Mouse (Mus musculus) A20 (cell line): ENCODE results near the gene Fbxo6.

Source experiments
- DNase-seq: peaks from one replicate; pipeline ENCODE4 v3.0.0-alpha.2; 2011; ENCODE audit warnings: low read depth, low spot score

The Fbxo6 gene

DNA sequence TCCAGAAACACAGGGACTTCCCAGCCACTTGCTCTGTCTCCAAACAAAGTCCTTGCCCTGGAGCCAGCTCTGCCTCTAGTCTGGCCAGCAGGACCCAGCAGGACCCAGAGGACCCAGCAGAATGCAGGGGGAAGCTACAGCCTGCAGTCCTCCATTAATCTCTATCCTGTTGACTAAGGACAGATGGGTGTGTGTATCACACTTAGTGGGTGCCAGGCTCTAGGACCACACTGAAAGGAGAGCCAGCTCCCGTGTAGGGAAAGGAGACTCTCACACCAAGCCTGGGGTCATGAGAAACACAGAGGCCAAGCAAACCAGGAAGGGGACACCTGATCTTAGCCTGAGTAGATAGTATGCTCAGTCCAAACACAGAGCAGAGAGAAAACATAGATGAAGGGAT is 23.7 kb downstream of the Fbxo6 start:
- no peak for DNase-seq

DNA sequence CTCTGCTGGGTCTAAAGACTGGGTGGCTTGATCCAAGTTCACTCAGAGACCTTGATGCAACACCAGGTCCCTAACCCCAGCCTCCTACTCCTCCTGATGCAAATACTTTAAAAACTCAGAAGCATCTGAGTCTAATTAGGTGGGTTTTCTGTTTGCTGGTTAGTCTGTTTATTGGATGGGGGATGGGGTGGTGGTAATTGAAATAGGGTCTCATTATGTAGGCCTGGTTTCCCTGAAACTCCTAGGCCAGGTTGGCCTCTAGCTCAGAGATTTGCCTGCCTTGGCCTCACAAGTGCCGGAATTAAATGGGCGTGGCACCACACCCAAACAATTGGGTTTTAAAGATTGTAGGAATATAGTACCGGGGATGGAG is 29.3 kb downstream of the Fbxo6 start:
- no peak for DNase-seq

DNA sequence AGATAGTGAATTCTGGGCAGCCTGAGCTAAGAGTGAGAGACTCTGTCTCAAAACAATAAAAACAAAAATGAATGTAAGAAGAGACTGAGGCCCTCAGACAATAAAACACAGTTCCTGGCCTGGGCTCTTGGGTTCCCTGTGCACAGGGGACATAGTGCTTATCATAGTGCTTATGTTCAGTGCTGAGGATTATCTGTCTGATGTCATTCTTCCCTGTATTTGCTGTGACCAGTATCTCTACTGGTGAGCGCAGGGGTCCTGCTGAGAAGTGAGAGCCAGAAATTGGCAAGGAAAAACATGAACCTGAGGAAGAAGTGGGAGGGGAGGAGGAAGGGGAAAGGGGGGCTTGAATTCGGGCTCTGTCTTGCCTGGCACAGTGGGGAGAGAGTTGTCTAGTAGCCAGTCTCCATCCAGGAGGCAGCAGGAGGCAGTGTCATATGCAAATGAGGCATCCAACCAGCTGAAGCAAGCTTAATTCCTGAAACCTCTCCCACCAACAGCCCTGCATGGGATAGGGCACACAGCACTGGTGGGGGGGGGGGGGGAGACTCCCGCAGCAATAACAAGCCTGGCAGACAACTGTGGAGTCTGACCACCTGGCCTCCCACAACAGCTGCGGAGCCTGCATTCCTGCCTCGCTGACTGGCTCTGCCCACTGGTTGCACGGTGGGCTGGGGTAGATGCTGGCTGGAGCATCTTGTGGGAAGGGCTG is 29.8 kb downstream of the Fbxo6 start:
- no peak for DNase-seq

DNA sequence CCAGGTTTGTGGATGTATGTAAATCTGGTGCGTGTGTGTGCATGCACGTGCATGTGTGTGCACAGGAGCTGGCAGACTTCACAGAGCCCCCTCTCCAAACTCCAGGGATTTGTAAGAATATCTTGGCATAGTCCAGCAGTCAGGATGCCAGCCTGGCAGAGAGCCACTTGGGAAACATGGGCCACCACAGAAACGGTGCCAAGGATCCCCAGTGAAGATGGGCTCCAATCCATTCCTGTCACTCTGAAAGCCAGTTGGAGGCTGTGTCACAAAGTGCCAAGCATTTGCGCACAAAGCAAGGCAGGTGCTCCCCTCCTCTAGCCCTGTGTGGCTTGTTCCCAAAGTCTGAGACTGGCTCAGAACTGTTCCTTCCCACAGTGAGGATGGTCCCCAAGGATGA is 30.6 kb downstream of the Fbxo6 start:
- no peak for DNase-seq

DNA sequence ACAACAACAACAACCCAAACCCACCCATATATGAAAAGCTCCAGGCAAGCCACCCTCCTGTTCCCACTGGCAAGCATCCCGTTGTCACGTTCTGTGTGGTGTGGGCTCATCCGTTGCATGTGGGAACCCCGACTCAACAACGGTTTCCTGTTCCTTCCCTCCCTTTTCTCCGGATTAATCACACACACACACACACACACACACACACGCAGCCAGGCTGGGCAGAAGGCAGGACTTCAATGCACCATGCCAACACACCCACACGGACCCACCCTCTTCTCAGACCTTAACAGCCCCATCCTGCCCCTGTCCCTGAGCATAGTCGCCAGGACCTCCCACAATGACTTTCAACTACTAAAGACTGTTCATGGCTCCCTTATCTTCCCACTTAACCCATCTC is 31.4 kb downstream of the Fbxo6 start:
- DNase-seq, result no peak

DNA sequence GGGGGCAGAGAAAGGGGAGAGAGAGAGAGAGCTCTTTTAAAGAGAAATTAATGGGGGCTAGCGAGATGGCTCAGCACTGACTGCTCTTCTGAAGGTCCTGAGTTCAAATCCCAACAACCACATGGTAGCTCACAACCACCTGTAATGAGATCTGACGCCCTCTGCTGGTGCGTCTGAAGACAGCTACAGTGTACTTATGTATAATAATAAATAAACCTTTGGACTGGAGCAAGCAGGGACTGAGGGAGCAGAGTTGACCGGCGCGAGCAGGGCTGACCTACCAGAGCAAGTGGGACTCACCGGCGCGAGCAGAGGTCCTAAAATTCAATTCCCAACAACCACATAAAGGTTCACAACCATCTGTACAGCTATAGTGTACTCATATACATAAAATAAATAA is 32.4 kb downstream of the Fbxo6 start:
- peak; percentile 41 for DNase-seq

DNA sequence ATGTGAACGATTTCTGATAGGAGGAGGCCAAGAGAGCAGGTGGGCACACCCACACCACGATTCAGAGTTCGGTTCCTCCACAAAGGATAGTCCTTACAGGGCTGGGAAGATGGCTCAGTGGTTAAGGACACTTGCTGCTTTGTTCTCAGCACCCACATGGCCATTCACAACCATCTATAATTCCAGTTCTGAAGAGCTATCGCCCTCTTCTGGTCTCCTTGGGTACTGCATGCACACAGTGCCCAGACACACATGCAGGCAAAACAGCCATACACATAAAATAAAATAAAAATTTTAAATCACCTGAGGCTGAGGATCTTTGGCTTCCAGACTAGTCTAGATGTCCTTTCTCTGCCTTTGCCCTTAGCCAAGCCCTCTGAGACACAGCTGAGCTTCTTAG is 34.5 kb downstream of the Fbxo6 start:
- DNase-seq, result peak; percentile 33

DNA sequence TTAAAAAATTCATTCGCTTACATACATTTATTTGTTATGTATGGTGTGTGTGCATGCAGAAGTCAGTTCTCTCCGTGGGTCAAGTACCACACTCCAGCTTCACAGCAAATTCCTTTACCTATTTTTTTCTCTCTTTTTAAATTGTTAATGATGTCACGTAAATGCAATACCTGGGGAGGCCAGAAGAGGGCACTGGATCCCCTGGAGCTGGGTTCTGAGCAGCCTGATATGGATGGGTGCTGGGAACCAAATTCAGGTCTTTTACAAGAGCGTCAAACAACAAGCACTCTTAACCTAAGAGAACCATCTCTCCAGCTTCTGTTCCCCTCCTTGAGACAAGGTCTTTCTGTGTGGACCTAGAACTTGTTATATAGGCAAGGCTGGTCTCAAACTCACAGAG is 35.3 kb downstream of the Fbxo6 start:
- peak; percentile 56 for DNase-seq

DNA sequence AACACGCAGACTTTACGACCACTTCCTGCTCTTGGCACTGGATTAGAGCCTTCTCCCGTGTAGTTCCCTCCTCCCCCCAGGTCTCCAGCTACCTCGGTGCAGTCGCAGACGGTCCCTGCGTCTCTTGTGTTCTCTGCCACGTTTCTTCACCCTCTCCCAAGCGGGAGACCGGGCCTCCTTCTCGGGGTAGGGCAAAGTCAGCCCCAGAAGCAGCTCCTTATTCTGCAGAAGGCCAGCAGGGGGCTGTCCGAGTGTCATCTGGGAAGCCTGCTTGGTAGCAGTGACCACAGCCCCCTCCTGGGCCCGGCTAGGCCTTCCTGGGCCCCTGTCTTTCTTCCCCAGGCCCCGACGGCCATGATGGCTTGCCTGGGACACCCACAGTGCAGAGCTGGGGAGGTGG is 36.5 kb downstream of the Fbxo6 start:
- peak; percentile 47 for DNase-seq

DNA sequence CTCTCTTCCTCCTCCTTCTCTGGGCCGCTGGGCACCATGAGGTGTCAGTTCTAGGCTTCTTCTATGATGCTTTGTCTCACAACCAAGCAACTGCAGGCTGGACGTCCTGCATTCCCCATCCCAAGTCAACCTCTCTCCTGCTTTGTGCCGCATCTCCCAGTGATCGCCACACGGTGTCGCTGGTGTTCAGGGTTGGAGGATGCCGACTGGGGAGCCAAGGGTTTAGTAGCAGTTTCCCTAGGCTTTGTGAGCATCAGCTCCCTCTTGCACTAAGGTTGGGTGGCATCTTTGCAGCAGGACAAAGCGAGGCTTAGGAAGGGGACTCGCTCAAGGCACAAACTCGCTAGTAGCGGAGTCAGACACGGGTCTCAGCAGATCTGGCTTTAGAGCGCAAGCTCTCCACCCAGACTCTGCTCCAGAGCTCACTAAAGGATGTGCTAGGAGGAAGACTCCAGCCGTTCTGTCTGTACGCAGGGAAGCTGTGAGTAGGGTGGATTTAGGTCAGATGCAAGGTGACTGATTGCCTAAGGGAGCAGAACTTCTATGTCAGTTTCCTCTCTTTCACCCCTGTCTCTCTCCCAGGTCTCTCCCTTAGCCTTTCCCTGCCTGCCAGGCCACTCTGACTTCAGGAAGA is 37.1 kb downstream of the Fbxo6 start:
- peak; percentile 74 for DNase-seq

DNA sequence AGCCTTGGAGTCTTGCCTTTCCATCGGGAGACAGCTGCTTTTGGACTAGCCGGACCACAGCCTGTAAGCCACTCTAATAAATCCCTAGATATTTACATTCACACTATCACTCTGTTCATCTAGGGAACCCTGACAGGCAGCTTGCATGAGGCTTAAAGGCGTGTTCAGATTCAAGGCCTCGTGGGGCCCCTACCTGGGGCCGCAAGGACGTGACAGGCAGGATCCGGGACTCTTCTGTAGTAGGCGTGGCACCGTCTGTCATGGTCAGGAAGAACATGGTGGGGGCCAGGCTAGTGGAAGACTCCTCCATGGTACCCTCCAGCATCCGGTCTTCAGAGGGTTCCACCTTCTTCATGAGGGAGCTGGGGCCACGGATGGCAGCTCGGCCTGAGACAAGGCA is 39.4 kb downstream of the Fbxo6 start:
- no peak for DNase-seq

DNA sequence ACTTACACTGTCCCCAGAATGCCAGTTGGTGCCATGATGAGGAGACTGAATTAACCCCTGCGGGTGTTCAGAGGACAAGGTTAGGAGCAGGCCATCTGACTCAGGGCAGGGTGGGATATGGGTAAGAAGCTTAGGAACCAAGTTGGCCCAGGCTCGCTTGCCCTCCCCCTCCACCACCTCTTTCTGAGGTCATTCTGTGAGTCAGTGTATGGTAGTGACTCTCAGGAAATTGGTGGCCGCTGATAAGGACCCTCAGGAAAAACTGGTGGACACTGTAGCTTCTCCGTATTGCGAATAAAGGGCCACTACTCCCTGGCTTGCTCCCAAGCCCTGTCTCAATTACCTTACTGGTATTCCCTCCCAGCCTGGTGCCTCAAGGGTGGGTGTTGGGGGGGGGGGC is 42.7 kb downstream of the Fbxo6 start:
- DNase-seq, result no peak

DNA sequence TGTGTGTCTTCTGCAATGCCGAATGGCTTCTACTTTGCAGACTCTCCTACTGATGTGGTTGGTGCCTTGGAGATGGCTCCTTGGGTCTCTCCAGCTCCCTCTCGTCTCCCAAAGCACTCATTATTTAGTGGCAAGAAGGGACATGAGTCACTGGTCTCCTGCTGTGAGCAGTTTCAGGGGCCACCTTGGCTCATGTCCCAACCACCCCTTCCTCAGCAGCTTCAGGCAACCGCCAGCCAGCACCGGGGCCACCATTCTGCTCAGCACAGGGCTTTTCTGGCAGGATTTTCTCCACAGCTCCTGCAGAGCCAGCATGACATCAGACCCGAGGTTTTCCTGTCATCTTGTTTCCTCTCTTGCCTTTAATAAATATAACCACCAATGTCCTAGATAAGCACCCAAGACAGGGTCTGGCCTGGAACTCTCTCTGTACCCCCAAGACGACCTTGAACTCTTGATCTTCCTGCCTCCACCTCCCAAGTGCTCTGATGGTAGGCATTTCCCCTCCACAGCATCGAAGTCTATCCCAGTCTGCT is 43.3 kb downstream of the Fbxo6 start:
- DNase-seq, result no peak

DNA sequence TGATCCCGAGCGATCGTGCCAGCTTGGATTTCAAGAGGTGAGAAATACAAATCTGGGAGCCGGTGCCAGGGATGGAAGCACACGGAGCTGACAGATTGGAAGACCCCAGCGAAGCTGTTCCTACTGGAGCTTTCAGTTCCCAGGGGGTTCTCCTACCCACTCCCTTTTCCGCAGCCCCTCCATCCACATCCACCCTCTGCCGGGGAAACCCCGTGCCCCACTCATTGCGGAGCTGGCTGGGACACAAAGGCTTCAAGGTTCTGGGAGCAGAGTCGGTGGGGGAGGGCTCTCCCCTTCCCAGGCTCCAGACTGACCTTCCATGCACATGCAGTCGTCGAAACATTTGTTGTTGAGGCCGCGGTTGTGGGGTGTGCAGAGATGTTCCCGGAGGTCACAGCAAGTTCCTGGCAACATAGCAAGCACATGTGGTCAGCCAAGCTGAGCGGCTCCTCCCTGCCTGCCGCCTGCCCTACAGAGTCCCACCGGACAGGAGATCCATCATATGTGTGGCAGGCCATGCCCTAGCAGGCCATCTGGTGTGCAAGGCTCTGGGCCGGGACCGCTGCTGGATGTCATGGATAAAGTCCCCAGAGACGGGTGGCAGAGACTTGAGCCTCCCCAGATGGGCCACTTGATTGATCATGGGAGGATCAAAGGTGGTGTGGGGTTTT is 44.2 kb downstream of the Fbxo6 start:
- DNase-seq, result no peak

DNA sequence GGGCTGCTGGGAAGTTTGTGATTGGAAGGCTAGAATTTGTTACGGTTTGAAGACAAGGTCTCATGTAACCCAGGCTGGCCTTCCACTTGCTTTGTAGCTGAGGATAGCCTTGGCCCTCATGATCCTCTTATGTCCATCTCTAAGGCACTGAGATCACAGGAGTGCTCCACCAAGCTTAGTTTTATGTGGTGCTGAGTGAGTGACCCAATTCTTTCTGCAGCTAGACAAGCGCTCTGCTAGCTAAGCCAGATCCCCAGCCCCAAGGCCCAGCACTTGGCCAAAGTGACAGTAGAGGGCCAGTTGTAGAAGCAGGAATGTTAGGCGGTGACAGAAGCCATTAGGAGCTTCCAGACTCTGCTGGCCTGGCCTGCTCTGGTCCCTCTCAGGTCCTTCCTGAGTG is 47.8 kb downstream of the Fbxo6 start:
- DNase-seq, result no peak

DNA sequence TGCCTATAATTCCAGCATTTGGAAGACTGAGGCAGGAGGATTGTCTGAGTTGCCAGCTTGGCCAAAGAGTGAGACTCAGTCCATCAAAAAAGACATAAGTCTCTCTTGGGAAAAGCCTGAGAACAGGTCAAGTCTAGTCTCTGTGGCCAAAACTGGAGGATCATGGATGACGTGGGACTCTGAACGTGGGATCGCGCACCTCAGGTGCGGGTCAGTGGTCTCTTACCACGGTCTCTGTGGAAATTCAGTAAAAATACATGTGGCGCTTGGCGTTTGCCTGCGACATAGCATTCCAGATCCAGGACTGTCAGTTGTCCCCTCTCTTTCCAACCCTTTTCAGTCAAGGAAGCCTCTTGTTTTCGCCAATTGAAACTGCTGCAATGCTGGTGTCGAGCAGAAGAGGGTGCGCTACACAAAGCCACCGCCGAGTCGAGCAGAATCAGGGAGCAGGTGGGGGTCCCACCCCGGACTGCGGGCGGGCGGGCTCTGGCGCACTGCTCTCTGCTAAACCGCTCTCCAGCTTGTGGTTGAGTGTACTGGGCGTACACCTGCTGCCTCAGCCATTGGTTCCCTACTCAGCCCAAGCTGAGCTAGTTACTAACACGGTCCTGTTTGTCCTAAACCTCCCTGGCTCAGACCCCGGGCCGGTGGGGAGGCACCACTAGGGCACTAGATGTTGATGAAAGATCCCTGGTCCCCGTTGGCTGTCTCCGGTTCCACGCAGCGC is 50.0 kb downstream of the Fbxo6 start:
- no peak for DNase-seq

DNA sequence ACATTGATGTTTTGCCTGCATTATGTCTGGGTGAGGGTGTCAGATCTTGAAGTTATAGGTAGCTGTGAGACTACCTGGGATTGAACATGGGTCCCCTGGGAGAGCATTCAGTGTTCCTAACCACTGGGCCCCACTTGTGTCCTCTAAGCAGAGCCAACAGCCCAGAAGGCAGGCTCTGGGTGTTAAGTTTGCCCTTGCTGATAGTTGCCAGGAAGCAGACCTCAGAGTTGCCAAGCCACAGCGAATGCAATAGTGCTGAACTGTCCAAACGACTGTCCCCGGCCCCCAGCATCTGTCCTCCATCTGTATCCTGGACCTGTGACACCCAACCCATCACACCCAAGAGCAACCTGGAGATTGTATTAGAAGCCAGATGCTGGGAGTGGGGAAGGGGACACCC is 53.3 kb downstream of the Fbxo6 start:
- DNase-seq, result no peak

DNA sequence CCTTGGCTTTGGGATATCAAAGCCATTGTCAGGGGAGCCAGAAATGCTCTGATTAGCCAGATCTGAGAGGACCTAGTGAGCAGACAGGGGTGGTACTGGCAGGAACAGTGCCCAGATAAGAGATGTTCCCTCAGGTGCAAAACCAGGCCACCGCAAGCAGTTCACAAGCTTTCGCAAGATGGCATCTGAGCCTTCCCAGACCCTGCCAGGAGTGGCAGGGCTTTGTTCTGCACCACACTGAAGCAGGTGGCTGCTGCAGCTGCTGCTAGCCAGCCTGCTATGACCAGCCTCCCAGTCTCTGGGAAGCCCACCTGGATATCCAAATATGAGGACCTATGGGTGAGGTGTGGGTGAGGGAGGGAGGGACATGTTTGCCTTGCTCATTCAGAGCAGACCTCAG is 54.0 kb downstream of the Fbxo6 start:
- DNase-seq, result no peak
